Mouse (Mus musculus) T-helper 17 cell (primary cell): ENCODE data around the gene Eif2ak4.

ENCODE experiments used
- in situ Hi-C, 2 experiments: fragments of 300-600 bp; cut with MboI, MseI; formaldehyde crosslinking; loops; 1 replicate in 1 of 2; 2 replicates in 1 of 2; pipeline ENCODE4 v1.15.1; 2025; ENCODE audit warnings: high pct_unique_total_duplicates in 2 of 2

Eif2ak4 gene

GRCm38 (mm10) chr2:118401834-118402727, 13.7 kb downstream of the Eif2ak4 start:
- in situ Hi-C loops: no loop called here

- in situ Hi-C loops: no loop called here
These were observed 15.9 kb downstream of the Eif2ak4 start for GRCm38 (mm10) chr2:118404336-118404735.

DNA sequence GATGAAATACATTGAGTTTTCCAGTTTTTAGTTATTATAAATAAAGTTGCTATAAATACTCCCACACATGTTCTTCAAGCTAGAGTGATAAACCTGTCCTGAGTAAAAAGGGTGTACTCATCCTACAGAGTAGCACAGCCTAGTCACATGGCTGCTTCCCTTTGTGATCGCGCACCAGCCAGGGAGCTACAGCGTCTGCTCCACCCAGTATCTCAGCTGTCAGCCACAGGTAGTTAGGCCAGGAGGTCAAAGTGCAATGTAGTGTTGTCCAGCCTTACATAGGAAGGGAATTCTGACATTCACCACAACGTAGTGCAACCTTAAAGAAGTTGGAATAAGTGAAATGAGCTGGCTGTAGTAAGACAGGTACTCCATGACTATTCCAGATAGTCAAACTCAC, 17.1 kb downstream of the Eif2ak4 start:
- in situ Hi-C loops: no loop called here

- in situ Hi-C loops: no loop called here
These were observed 18.4 kb downstream of the Eif2ak4 start for GRCm38 (mm10) chr2:118406811-118407210.

GRCm38 (mm10) chr2:118408336-118408895, 20.0 kb downstream of the Eif2ak4 start:
- in situ Hi-C loops: no loop called here

DNA sequence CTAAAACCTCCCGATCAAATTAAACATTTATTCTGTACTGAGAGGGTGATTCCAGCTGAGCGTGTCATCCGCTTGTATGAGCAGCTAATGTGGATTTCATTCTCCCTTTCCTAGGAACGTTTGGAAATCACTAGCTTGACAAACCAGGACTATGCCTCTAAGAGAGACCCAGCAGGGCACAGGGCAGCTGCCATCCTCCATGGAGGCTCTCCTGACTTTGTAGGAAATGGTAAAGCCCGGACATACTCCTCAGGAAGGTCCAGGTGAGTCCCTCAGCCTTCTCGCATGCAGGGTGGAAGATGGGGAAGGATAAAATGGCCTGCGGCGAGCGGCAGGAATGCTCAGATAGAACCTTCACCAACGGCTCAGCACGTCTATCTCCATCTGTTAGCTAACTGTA, 24.4 kb downstream of the Eif2ak4 start:
- in situ Hi-C loops: no loop called here

GRCm38 (mm10) chr2:118415601-118416355, 27.4 kb downstream of the Eif2ak4 start:
- in situ Hi-C loops: no loop called here

DNA sequence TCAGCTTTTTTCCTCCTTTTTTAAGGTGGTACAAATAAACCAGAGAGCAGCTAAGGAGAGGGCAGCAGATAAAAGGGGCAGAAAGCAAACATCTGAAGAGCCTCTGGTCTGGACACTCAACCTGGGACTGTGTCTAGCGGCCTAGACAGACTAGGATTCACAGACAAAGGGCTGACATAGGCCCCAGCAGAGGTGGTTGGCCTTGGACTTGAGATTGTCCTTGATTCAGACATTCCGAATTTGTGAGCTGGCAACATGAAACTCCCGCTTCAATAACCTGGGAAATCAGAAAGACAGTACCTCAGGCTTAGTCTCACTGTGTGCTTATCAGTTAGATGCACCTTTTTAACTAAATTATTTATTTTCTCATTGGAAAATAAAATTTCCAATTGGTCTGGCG, 29.7 kb downstream of the Eif2ak4 start:
- in situ Hi-C loops: no loop called here

DNA sequence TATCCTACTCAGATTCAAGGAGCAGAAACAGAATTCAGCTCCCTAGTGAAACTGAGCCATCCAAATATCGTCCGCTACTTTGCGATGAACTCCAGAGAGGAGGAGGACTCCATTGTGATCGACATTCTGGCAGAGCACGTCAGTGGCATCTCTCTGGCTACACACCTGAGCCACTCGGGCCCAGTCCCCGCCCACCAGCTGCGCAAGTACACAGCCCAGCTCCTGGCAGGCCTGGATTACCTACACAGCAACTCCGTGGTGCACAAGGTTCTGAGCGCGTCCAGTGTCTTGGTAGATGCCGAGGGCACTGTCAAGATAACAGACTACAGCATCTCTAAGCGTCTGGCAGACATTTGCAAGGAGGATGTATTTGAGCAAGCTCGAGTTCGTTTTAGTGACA, 33.5 kb downstream of the Eif2ak4 start:
- in situ Hi-C loops: no loop called here

- in situ Hi-C loops: no loop called here
These were observed 34.0 kb downstream of the Eif2ak4 start for GRCm38 (mm10) chr2:118422385-118422784.

DNA sequence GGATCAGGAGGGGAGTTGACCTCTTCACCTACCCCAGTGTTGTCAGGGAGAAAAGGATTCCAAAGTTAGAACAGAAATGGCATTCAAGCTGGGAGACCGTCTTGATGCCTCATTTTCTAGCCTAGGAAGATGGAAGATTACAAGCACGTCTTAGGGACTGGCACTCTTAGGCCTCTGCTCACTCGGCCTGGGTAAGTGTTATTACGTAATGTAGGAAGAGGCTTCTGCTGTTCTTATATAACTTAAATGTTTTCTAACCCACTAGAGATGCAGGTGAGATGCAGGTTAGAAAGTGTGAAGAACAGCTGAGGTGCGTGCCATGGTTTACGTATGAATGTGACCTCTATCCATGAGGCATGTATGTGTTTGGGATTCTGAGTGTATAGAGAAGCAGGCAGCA, 39.9 kb downstream of the Eif2ak4 start:
- in situ Hi-C loops: no loop called here

DNA sequence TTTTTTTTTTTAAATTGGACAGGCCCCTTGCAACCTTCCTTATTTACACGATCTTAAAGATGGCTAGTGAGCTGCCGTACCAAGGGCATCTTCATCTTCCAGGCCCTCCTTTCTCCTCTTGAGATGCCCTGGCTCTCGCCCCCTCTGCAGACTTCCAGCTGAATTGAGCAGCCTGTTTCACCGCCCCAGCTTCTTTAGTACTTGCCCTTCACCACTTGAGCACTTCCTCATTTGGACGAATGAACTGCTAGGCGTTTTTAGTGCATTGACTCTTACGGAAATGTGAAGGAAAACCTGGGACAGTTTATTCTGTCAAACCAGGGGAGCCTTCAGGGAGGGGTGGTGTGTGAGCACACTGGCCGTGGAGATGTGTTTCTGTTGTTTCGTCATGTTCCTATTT, 40.9 kb downstream of the Eif2ak4 start:
- in situ Hi-C loops: no loop called here

DNA sequence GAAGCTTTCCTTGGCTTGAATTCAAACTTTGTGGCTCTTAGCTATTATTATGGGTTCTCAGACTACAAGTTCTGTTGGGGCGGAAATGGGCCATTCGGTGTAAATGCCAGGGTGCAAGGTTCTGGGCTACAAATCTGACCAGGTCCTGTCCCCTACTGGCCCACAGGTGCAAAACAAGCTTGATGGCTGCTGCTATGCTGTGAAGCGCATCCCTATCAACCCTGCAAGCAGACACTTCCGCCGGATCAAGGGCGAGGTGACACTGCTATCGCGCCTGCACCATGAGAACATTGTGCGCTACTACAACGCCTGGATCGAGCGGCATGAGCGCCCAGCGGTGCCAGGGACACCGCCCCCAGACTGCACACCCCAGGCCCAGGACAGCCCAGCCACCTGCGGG, 42.2 kb downstream of the Eif2ak4 start:
- in situ Hi-C loops: no loop called here

- in situ Hi-C loops: no loop called here
These were observed 43.2 kb downstream of the Eif2ak4 start for GRCm38 (mm10) chr2:118431589-118431988.

GRCm38 (mm10) chr2:118442172-118442571, 53.8 kb downstream of the Eif2ak4 start:
- in situ Hi-C loops: no loop called here

- in situ Hi-C loops: no loop called here
These were observed 54.3 kb downstream of the Eif2ak4 start for GRCm38 (mm10) chr2:118442723-118443122.

- in situ Hi-C loops: no loop called here
These were observed 57.6 kb downstream of the Eif2ak4 start for GRCm38 (mm10) chr2:118445696-118446674.

- in situ Hi-C loops: no loop called here
These were observed 59.8 kb downstream of the Eif2ak4 start for GRCm38 (mm10) chr2:118448181-118448580.

DNA sequence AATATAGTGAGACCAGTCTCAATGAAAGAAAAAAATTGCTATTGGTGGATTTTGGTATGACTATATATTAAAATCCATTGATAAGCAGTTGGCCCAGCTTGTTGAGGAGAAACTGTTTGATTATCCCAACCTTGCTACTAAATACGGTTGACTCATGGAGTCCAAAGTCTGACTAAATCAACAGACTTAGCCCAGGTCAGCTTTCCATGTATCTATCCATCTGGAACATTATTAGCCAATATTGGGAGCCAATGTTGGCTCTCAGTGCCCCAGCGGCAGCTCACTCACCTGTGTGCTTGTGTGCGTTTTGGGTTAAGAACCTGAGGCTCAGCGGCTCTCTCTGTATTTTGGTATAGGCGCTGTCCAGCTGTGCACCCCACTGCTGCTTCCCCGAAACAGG, 62.6 kb downstream of the Eif2ak4 start:
- in situ Hi-C loops: no loop called here

DNA sequence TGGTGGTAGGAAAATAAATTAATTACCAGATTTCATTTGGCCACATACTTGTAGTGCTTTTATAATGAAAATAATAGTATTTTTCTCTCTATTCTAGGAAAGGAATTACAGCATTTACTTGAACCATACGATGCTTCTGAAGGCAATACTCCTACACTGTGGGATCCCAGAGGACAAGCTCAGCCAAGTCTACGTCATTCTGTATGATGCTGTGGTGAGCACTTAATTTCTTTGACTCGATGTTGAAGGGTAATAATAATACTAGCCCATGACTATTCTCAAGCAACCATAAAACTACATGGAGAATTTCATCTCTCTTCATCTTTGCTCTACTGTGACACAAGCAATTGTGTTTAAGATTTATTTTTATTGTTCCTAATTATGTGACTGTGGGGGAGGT, 68.6 kb downstream of the Eif2ak4 start:
- in situ Hi-C loops: no loop called here
